Mouse (Mus musculus) MEL (cell line): ENCODE results near the gene Ldhc.

Experiments
- MAFK ChIP-seq: IDR thresholded peaks from 2 replicates; pipeline ENCODE4 v1.6.1; 2011; ENCODE audit warnings: low read depth, mild to moderate bottlenecking, low read length, improper control_type of control experiment, borderline replicate concordance
- MEF2A ChIP-seq: IDR thresholded peaks from 2 replicates; pipeline ENCODE4 v1.6.1; 2014; ENCODE audit warnings: low read depth, mild to moderate bottlenecking, inconsistent platforms, low read length, improper control_type of control experiment; ENCODE audit not compliant: poor library complexity, insufficient replicate concordance, severe bottlenecking; ENCODE audit errors: extremely low read depth
- MXI1 ChIP-seq: IDR thresholded peaks from 2 replicates; pipeline ENCODE4 v1.6.1; 2011; ENCODE audit warnings: mild to moderate bottlenecking, low read depth, low read length, improper control_type of control experiment
- POLR2AphosphoS2 ChIP-seq: IDR thresholded peaks from 2 replicates; pipeline ENCODE4 v1.6.1; 2011; ENCODE audit warnings: low read length, improper control_type of control experiment
- RCOR1 ChIP-seq: IDR thresholded peaks from 2 replicates; pipeline ENCODE4 v1.6.1; 2012; ENCODE audit warnings: low read depth, mild to moderate bottlenecking, inconsistent platforms, low read length, improper control_type of control experiment
- TBP ChIP-seq: IDR thresholded peaks from 2 replicates; pipeline ENCODE4 v1.8.0; 2011; ENCODE audit warnings: low read depth, low read length, improper control_type of control experiment

DNA sequence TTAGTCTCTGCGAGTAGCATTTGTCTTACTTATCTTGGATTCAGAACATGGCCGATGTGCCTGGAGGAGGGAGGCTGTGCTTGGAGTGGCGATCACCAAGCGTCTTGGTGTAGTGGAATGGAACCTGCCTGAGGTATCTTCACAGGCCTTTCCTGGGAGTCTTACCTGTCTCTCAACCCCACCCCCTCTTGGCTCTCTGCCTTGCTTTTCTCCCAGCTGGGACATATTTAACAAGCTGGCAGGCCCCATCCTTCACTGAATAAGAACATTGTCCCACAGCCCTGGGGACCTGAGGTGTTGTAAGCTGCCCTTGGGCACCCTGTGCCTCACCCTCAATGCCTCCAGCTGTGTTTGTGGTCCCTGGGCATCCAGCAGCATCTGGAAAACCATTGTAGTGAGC, 17.4 kb upstream of the Ldhc start:
- no peak for TF ChIP-seq MAFK
- no peak for TF ChIP-seq RCOR1
- TF ChIP-seq MXI1 = no peak
- no peak for TF ChIP-seq POLR2AphosphoS2
- no peak for TF ChIP-seq TBP
- no peak for TF ChIP-seq MEF2A
